Mouse (Mus musculus) spleen, postnatal 10 days (tissue): ENCODE data around the gene Pkp4.

Experiments
- DNase-seq, 2 experiments: peaks; one replicate each; pipeline ENCODE4 v3.0.0; 2021 to 2022; ENCODE audit warnings: low spot score in 2 of 2

The Pkp4 gene

GRCm38 (mm10) chr2:59219997-59220789 lies 59.5 kb downstream of the Pkp4 start:
- DNase-seq, result no peak

GRCm38 (mm10) chr2:59226383-59226782 lies 65.7 kb downstream of the Pkp4 start:
- no peak for DNase-seq

DNA sequence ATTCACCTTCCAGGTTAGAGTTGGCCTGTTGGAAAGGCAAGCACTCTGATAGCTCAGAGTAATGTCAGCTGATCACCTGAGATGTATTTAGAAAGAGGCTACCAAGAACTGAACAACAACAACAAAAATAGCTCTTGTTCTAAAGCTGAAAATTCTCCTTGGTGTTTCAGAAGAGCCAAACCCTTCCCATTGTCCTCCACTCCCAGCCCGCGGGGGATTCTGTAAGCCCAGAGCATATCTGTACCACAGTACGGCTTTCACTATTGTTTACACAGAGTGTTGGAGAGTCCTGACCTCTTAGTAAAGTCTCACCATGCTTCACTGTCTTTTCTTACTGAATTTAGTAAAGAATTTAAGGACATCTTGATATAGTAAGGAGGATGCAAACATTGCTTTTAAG lies 66.4 kb downstream of the Pkp4 start:
- no peak for DNase-seq

GRCm38 (mm10) chr2:59227508-59228263 lies 67.0 kb downstream of the Pkp4 start:
- DNase-seq, result no peak

DNA sequence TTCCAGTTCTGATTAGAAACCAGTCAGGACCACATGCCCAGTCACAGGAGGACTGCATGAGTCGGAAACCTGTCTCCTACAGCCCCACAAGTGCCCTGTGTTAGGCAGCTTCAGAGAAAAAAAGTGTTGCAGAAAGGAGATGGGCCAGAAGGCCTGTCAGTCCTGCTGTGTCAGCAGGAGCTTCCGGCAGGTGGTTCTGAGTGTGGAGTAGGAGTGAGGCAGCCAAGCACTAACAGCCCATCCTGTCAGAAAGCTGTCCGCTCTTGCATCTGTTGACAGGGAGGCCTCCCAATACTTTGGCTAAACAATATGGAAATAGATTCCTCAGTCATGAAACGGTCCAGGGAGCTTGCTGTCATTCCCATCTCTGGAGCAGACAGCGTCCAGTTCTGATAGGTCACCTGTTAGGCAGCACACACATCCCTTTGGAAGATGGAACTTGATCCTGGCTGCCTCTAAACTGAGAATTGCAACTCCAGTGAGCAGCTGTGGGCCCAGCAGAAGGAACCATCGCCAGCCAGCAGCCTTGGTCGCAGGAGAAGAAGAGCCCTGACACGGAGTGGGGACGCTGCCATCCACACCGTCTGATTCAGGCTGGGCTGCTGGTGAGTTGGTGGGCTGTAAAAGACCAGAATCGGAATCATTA lies 68.7 kb downstream of the Pkp4 start:
- no peak for DNase-seq

DNA sequence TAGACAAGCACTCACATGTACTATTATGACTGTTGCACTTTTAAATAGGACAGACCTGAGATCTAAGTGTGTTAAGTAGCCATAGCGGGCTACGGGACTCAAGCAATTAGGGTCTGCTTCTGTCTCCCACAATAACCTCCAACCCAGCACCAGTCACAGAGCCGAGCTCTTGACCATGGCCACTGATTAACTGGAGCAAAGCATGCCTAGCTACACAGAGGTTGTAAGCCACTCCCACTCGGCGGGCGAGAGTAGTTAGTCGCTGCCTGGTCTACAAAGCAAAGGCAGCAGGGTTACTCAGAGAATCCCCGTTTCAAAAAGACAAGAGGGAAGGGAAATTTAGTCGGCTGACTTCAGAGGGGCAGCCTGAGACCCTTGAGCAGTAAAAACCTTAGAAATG lies 70.0 kb downstream of the Pkp4 start:
- no peak for DNase-seq

DNA sequence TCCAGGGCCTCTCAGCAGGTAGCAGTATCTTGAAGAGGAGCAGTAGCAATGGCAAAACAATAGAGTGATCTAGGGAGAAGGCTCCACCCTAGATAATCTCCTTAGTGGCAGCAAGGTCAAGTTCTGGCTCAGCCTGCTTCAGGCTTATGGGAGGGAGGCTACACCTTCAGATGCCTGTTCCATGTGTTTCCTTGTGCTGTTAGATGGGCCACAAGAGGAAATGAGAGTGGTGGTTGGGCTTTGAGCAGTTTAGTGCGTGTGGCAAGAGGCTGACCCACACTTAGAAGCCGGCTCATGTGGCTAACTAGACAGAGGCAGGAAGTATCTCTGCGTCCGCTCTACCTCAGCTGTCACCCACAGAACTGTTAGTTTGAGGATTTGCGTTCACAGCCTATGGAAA lies 70.9 kb downstream of the Pkp4 start:
- DNase-seq, result no peak

- no peak for DNase-seq
Observed at GRCm38 (mm10) chr2:59233294-59233923, 72.8 kb downstream of the Pkp4 start.

- DNase-seq, result no peak
Observed at GRCm38 (mm10) chr2:59233936-59234335, 73.3 kb downstream of the Pkp4 start.

DNA sequence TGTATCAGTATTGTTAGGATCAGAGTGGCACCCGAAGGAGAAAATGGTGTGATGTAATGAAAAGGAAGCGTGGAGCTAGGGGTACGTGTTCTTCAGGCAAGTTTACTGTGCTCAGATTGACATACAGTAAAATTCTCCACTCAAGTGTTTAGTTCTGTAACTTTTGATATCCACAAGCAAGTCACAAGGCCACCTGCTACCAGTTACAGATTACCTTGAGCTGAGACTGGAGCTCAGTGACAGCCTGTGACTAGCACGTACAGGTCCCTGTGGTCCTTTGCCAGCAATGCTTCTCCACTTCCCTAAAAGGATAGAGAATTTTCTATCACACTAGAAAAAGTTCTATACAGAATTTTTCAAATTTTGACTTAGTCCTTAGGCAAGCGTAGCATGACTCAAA lies 73.9 kb downstream of the Pkp4 start:
- DNase-seq, result no peak

DNA sequence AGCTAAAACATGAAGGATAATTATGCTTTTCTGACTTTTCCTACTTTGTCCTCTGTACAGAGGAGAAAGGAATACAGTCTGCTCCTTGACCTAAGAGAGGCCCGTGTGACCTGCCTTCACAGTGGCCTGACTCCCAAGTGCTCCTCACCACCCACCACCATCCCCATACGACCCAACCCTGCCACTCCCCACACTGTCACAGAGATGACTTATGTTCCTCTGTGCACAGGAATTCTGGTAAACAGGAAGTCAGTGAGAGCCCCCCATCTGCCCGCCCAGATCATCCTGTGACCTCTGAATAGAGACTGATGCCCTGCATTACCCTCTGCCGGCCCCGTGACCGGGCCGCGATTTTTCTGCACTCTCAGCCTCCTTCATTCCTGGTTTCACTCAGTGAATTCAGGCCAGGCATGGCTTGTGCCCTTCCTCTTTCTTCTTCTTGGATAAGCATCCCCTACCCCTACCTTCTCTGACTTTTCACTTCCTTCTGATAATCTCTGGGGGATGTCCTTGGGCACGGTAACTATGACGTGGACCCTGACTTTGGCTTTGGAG lies 79.3 kb downstream of the Pkp4 start:
- DNase-seq, result no peak

DNA sequence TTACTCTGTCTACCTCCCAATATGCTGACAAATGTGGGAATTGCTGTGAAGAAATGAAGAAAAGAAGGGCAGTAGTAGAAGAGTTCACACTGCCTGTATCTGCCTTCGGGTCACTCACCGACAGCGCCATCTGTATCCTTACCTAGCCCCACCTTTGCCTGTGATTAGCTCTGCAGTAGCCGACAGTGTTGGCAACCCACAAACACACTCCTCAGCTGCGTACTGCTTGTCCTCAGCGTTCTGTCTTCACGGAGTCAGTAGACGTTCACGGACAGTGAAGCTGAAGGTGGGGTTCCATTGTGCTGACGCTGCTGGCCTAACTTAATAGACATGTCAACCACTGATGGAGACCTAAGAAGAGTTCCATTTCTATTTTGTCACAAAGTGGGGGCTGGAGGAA lies 81.5 kb downstream of the Pkp4 start:
- DNase-seq, result no peak

GRCm38 (mm10) chr2:59244273-59245097 lies 83.8 kb downstream of the Pkp4 start:
- no peak for DNase-seq

GRCm38 (mm10) chr2:59245098-59245388 lies 84.4 kb downstream of the Pkp4 start:
- DNase-seq, result no peak

DNA sequence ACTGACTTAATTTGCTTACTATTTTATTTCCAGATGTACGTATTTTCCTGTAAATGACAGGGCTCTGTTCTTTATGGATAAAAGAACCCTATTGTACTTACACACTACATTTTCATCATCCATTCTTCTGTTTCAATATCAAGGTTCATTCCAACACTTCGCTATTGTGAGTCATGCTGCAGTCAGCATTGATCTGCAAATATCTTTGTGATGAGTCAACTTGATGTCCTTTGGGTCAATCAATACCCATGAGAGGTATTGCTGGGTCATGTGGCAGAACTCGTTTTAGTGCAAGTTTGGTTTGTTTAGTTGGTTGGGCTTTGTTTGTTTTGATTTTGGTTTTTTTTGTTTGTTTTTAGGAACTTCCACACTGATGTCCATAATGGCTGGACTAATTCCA lies 88.2 kb downstream of the Pkp4 start:
- no peak for DNase-seq

DNA sequence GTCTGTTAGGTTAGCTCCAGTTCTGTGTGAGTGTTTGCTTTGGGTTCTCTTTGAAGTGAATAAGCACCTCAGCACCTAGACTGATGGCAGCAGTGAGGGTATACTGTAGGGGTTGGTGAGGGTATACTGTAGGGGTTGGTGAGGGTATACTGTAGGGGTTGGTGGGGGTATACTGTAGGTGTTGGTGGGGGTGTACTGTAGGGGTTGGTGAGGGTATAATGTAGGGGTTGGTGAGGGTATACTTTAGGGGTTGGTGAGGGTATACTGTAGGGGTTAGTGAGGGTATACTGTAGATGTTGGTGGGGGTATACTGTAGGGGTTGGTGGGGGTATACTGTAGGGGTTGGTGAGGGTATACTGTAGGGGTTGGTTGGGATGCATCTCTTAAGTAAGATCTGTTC lies 92.2 kb downstream of the Pkp4 start:
- DNase-seq, result no peak

GRCm38 (mm10) chr2:59253435-59253834 lies 92.8 kb downstream of the Pkp4 start:
- DNase-seq, result no peak

DNA sequence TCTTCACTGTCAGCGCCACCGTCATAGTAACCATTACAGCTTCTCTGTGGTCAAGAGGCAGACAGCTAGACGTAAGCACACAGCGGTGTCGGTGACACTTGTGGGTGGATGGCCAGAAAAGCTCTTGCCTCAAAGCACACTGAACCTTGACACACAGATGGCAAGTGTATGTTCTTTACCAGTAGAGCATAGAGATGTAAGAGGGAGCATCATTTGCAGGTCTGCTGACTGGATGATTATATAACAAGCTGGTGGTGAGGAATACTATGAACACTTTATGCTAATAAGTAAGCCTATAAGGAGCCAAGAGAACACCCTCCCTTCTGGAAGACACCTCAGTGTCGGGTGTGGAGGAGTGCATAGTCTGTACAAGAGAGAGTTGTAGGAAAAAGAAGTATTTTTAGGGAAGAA lies 98.2 kb downstream of the Pkp4 start:
- DNase-seq, result no peak

DNA sequence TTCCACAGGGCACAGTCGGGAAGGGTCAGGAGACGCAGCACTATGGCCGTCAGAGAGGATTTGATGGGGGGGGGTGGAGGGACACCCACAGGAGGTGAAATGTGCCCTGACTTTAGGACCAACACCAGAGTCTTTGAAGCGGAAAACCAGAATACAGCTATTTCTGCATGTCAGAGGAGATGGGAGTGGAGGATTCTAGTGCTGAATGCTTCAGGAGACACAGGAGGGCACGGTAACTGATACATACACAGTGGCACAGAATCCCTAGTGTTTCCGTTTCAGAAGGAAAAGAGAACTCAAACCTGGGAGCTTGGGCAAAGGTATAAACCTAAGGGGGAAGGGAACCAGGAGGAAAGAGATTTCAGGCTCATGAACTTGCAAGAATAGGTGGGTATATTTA lies 98.7 kb downstream of the Pkp4 start:
- DNase-seq, result no peak

DNA sequence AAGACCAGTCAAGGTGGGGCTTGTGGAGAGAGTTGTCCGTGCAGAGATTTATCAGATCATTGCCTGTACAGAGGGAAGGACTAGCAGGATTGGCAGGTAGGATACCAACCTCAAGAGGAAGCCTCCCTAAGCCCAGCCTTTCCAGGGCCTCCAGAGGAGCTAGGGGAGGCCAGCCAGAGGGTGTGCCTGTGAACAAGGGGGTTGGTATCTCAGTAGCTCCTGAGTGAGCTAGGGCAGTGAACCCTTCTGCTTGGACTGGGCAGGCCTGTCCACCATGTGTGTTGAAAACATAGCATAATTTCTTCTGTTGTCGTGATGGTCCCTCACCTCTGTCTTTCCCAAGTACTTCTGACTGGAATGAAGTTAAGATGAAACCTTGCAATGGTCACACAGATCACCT lies 100.6 kb downstream of the Pkp4 start:
- no peak for DNase-seq

GRCm38 (mm10) chr2:59266428-59266827 lies 105.8 kb downstream of the Pkp4 start:
- no peak for DNase-seq
